Mouse (Mus musculus) CH12.LX (cell line): ENCODE data around the gene Ttll10. TPM values are rescaled to one million over a fixed set of nuclear protein-coding genes. Genes with fewer than 3 reads are reported as not detected.

Experiments used
- DNase-seq: peaks from one replicate; pipeline ENCODE4 v3.0.0-alpha.2; 2013; ENCODE audit errors: extremely low read depth
- H3K27ac ChIP-seq: 2 replicates; pipeline ENCODE4 v1.5.1; 2012; ENCODE audit warnings: low read depth, mild to moderate bottlenecking, control low read depth, moderate library complexity; ENCODE audit not compliant: insufficient read depth
- H3K27me3 ChIP-seq: replicated peaks from 2 replicates; pipeline ENCODE3; 2012; ENCODE audit warnings: inconsistent platforms
- H3K36me3 ChIP-seq, 2 experiments: replicated peaks in 1 of 2; 2 replicates each; pipeline versions ENCODE3 to v1.6.1; 2012; ENCODE audit warnings: inconsistent platforms in 1 of 2, low read length in 1 of 2, mild to moderate bottlenecking in 1 of 2, mixed read lengths in 1 of 2, moderate library complexity in 1 of 2; ENCODE audit not compliant: control insufficient read depth in 1 of 2, insufficient read depth in 1 of 2
- H3K4me1 ChIP-seq, 2 experiments: 2 replicates each; pipeline ENCODE4 v1.6.1; 2012; ENCODE audit warnings: inconsistent platforms in 1 of 2, moderate library complexity in 1 of 2; ENCODE audit not compliant: insufficient read depth in 2 of 2, control insufficient read depth in 1 of 2
- H3K4me2 ChIP-seq: 2 replicates; pipeline ENCODE4 v1.6.1; 2012; ENCODE audit warnings: low read depth, mild to moderate bottlenecking, control low read depth; ENCODE audit not compliant: poor library complexity, insufficient read depth, severe bottlenecking
- H3K4me3 ChIP-seq, 3 experiments: fragments of 150-350 bp in 1 of 3; sonication (generic) in 1 of 3; replicated peaks in 1 of 3; 2 replicates each; pipeline versions ENCODE3 to v1.5.1; 2011 to 2012; ENCODE audit warnings: low read depth in 2 of 3, low read length in 2 of 3, mild to moderate bottlenecking in 2 of 3, moderate library complexity in 2 of 3, control low read depth in 1 of 3, improper control_type of control experiment in 1 of 3, inconsistent platforms in 1 of 3, mixed read lengths in 1 of 3; ENCODE audit not compliant: poor library complexity in 1 of 3
- H3K79me2 ChIP-seq: replicated peaks from 2 replicates; pipeline ENCODE4 v1.6.1; 2012; ENCODE audit warnings: mild to moderate bottlenecking, moderate library complexity; ENCODE audit not compliant: control insufficient read depth, poor library complexity, insufficient read depth, severe bottlenecking; ENCODE audit errors: extremely low read depth
- H3K9ac ChIP-seq: 2 replicates; pipeline ENCODE4 v1.6.1; 2012; ENCODE audit warnings: low read depth, mild to moderate bottlenecking, control low read depth, moderate library complexity; ENCODE audit not compliant: insufficient read depth
- H3K9me3 ChIP-seq: replicated peaks from 2 replicates; pipeline ENCODE3; 2012; ENCODE audit warnings: low read length, inconsistent platforms, mixed read lengths
- BHLHE40 ChIP-seq: IDR thresholded peaks from 2 replicates; pipeline ENCODE4 v1.6.1; 2011; ENCODE audit warnings: mild to moderate bottlenecking, low read depth, low read length, improper control_type of control experiment
- CHD1 ChIP-seq: IDR thresholded peaks from 2 replicates; pipeline ENCODE4 v1.6.1; 2012; ENCODE audit warnings: low read depth, low read length, improper control_type of control experiment, inconsistent platforms
- CHD2 ChIP-seq: IDR thresholded peaks from 2 replicates; pipeline ENCODE4 v1.6.1; 2011; ENCODE audit warnings: low read length, improper control_type of control experiment
- CTCF ChIP-seq, 2 experiments: IDR thresholded peaks in 1 of 2; conservative IDR thresholded peaks in 1 of 2; 2 replicates each; pipeline ENCODE4 v1.5.1; 2011 to 2012; ENCODE audit warnings: low read depth in 2 of 2, low read length in 2 of 2, improper control_type of control experiment in 1 of 2, inconsistent platforms in 1 of 2, mild to moderate bottlenecking in 1 of 2, moderate library complexity in 1 of 2
- E2F4 ChIP-seq: IDR thresholded peaks from 2 replicates; pipeline ENCODE4 v1.6.1; 2011; ENCODE audit warnings: low read depth, low read length, improper control_type of control experiment; ENCODE audit not compliant: insufficient replicate concordance
- ELF1 ChIP-seq: IDR thresholded peaks from 2 replicates; pipeline ENCODE4 v1.6.1; 2014; ENCODE audit warnings: low read depth, mild to moderate bottlenecking, inconsistent platforms, low read length, improper control_type of control experiment
- EP300 ChIP-seq: IDR thresholded peaks from 2 replicates; pipeline ENCODE4 v1.6.1; 2011; ENCODE audit warnings: low read length, improper control_type of control experiment
- ETS1 ChIP-seq: conservative IDR thresholded peaks from 2 replicates; pipeline ENCODE4 v1.6.1; 2012; ENCODE audit warnings: low read depth, mild to moderate bottlenecking, inconsistent platforms, low read length, improper control_type of control experiment, moderate library complexity
- GABPA ChIP-seq: IDR thresholded peaks from 2 replicates; pipeline ENCODE4 v1.6.1; 2012; ENCODE audit warnings: low read depth, low read length, improper control_type of control experiment, inconsistent platforms; ENCODE audit not compliant: insufficient replicate concordance
- HCFC1 ChIP-seq: IDR thresholded peaks from 2 replicates; pipeline ENCODE4 v1.6.1; 2012; ENCODE audit warnings: low read depth, mild to moderate bottlenecking, inconsistent platforms, low read length, improper control_type of control experiment
- IRF4 ChIP-seq: IDR thresholded peaks from 2 replicates; pipeline ENCODE4 v1.6.1; 2014; ENCODE audit warnings: low read depth, mild to moderate bottlenecking, inconsistent platforms, low read length, improper control_type of control experiment
- JUND ChIP-seq: conservative IDR thresholded peaks from 2 replicates; pipeline ENCODE4 v1.6.1; 2011; ENCODE audit warnings: low read depth, low read length, improper control_type of control experiment
- KAT2A ChIP-seq: IDR thresholded peaks from 2 replicates; pipeline ENCODE4 v1.6.1; 2012; ENCODE audit warnings: low read length, improper control_type of control experiment, inconsistent platforms; ENCODE audit not compliant: insufficient replicate concordance
- MAX ChIP-seq: IDR thresholded peaks from 2 replicates; pipeline ENCODE4 v1.6.1; 2011; ENCODE audit warnings: low read length, improper control_type of control experiment
- MAZ ChIP-seq: IDR thresholded peaks from 2 replicates; pipeline ENCODE4 v1.6.1; 2012; ENCODE audit warnings: low read depth, mild to moderate bottlenecking, inconsistent platforms, low read length, improper control_type of control experiment, moderate library complexity
- MEF2A ChIP-seq: IDR thresholded peaks from 2 replicates; pipeline ENCODE4 v1.6.1; 2014; ENCODE audit warnings: low read depth, mild to moderate bottlenecking, inconsistent platforms, low read length, improper control_type of control experiment, borderline replicate concordance
- MXI1 ChIP-seq: IDR thresholded peaks from 2 replicates; pipeline ENCODE4 v1.6.1; 2011; ENCODE audit warnings: mild to moderate bottlenecking, low read depth, low read length, improper control_type of control experiment
- MYC ChIP-seq: IDR thresholded peaks from 2 replicates; pipeline ENCODE4 v1.6.1; 2011; ENCODE audit warnings: low read depth, mild to moderate bottlenecking, improper control_type of control experiment, low read length
- NRF1 ChIP-seq: IDR thresholded peaks from 2 replicates; pipeline ENCODE4 v1.6.1; 2014; ENCODE audit warnings: low read depth, mild to moderate bottlenecking, inconsistent platforms, low read length, improper control_type of control experiment, moderate library complexity
- PAX5 ChIP-seq: IDR thresholded peaks from 2 replicates; pipeline ENCODE4 v1.6.1; 2012; ENCODE audit warnings: low read length, inconsistent platforms, mixed read lengths
- POLR2A ChIP-seq: IDR thresholded peaks from 2 replicates; pipeline ENCODE4 v1.6.1; 2011; ENCODE audit warnings: low read depth, mild to moderate bottlenecking, improper control_type of control experiment, low read length
- POLR2AphosphoS2 ChIP-seq: IDR thresholded peaks from 2 replicates; pipeline ENCODE4 v1.6.1; 2011; ENCODE audit warnings: low read depth, low read length, improper control_type of control experiment
- RCOR1 ChIP-seq: conservative IDR thresholded peaks from 2 replicates; pipeline ENCODE4 v1.6.1; 2012; ENCODE audit warnings: low read depth, mild to moderate bottlenecking, inconsistent platforms, low read length, improper control_type of control experiment
- SIN3A ChIP-seq: IDR thresholded peaks from 2 replicates; pipeline ENCODE4 v1.6.1; 2012; ENCODE audit warnings: low read length, improper control_type of control experiment, inconsistent platforms
- SMC3 ChIP-seq: IDR thresholded peaks from 2 replicates; pipeline ENCODE4 v1.6.1; 2011; ENCODE audit warnings: low read depth, low read length, improper control_type of control experiment
- TBP ChIP-seq: conservative IDR thresholded peaks from 2 replicates; pipeline ENCODE4 v1.6.1; 2011; ENCODE audit warnings: low read depth, low read length, improper control_type of control experiment
- TCF12 ChIP-seq: IDR thresholded peaks from 2 replicates; pipeline ENCODE4 v1.6.1; 2014; ENCODE audit warnings: low read depth, mild to moderate bottlenecking, inconsistent platforms, low read length, improper control_type of control experiment
- UBTF ChIP-seq: IDR thresholded peaks from 2 replicates; pipeline ENCODE4 v1.6.1; 2012; ENCODE audit warnings: low read depth, mild to moderate bottlenecking, inconsistent platforms, low read length, improper control_type of control experiment, moderate library complexity
- USF2 ChIP-seq: conservative IDR thresholded peaks from 2 replicates; pipeline ENCODE4 v1.6.1; 2011; ENCODE audit warnings: low read depth, low read length, improper control_type of control experiment
- ZKSCAN1 ChIP-seq: IDR thresholded peaks from 2 replicates; pipeline ENCODE4 v1.6.1; 2012; ENCODE audit warnings: low read depth, inconsistent platforms, low read length, improper control_type of control experiment, borderline replicate concordance
- ZMIZ1 ChIP-seq: IDR thresholded peaks from 2 replicates; pipeline ENCODE4 v1.6.1; 2012; ENCODE audit warnings: low read depth, mild to moderate bottlenecking, inconsistent platforms, low read length, improper control_type of control experiment
- ZNF384 ChIP-seq: IDR thresholded peaks from 2 replicates; pipeline ENCODE4 v1.6.1; 2012; ENCODE audit warnings: low read depth, low read length, improper control_type of control experiment, inconsistent platforms
- dilution Hi-C: fragments of 300-500 bp; cut with MboI; formaldehyde crosslinking; loops from 2 replicates; pipeline ENCODE4 v1.14.3; 2020; ENCODE audit warnings: low sequenced_read_pairs; ENCODE audit not compliant: extremely low pct_unique_long_range_greater_than_20kb, extremely low pct_ligation_motif_present
- in situ Hi-C: fragments of 300-500 bp; cut with MboI; formaldehyde crosslinking; loops from 3 replicates; pipeline ENCODE4 v1.14.3; 2019; ENCODE audit warnings: low sequenced_read_pairs, low pct_ligation_motif_present, low pct_unique_long_range_greater_than_20kb, mixed read lengths
- polyA plus RNA-seq: library from polyadenylated mRNA; unstranded; fragments of >175 nt; gene quantifications from 2 replicates; pipeline ENCODE4 v1.2.1, GENCODE M21; 2012; ENCODE audit warnings: low read depth; ENCODE audit not compliant: insufficient read length
- total RNA-seq, 2 experiments: library from RNA; depleted of rRNA; stranded (reverse); fragments of 300-350 nt in 1 of 2; fragments of >200 nt in 1 of 2; gene quantifications; 2 replicates each; pipeline ENCODE4 v1.2.3; 2012 to 2014

Ttll10 gene
- total and polyA plus RNA-seq, 3 experiments = 0.04 TPM; not detected in 2

- Histone ChIP-seq H3K4me1 (peaks cover 27 to 62% of the 10 kb centered on the region in 2 experiments), H3K9me3 (no peaks in the 10 kb centered on the region), H3K27ac (no peak overlapping the region), H3K9ac (no peak overlapping the region), H3K36me3 (no peaks in the 10 kb centered on the region), H3K4me3 (no peak overlapping the region), H3K4me2 (no peak overlapping the region), H3K27me3 (no peaks in the 10 kb centered on the region), H3K79me2 (no peaks in the 10 kb centered on the region)
- dilution Hi-C loops = no loop called here
- DNase-seq = no peak
- TF ChIP-seq RCOR1 (no peak), HCFC1 (peak; percentile 57), CHD1 (no peak), ELF1 (peak; percentile 46), POLR2A (peak; percentile 40; the same call in 1 of the 2 replicates), TCF12 (peak; percentile 30; the same call in 1 of the 2 replicates), IRF4 (peak; percentile 60; the same call in 1 of the 2 replicates)
- in situ Hi-C loops = loop anchor here (10.0 kb wide), 1 partner anchor 135 kb away; the partner anchor contains the start of gene C1qtnf12
Measured at GRCm38 (mm10) chr4:156099427-156099826, 40.2 kb upstream of the Ttll10 start.

- H3K36me3 ChIP-seq = no peaks in the 10 kb centered on the region
- H3K4me2 ChIP-seq = peak overlapping the region; percentile 47
- H3K79me2 ChIP-seq = no peaks in the 10 kb centered on the region
- peak; percentile 65 for DNase-seq
- in situ Hi-C loops = loop anchor here (10.0 kb wide), 1 partner anchor 133 kb away; the partner anchor contains the start of gene C1qtnf12
- H3K27me3 ChIP-seq = no peaks in the 10 kb centered on the region
- H3K4me3 ChIP-seq = peak overlapping the region; percentile 15 to 45 (median 29)
- dilution Hi-C loops = no loop called here
- H3K4me1 ChIP-seq = peaks cover 27 to 62% of the 10 kb centered on the region in 2 experiments
- peak overlapping the region; percentile 14; the same call in 1 of the 2 replicates for H3K27ac ChIP-seq
- H3K9me3 ChIP-seq = no peaks in the 10 kb centered on the region
- peak overlapping the region; percentile 16; the same call in 1 of the 2 replicates for H3K9ac ChIP-seq
- no peak for TF ChIP-seq E2F4
- no peak for TF ChIP-seq ZNF384
- peak; percentile 58; the same call in 1 of the 2 replicates for TF ChIP-seq MYC
- TF ChIP-seq ZMIZ1 = no peak; the same call in 1 of the 2 replicates
- TF ChIP-seq TCF12 = peak; percentile 78
- no peak for TF ChIP-seq CHD2
- TF ChIP-seq USF2 = no peak
- TF ChIP-seq EP300 = no peak
- peak; percentile 78 for TF ChIP-seq MAX
- TF ChIP-seq UBTF = no peak
- TF ChIP-seq RCOR1 = no peak
- peak; percentile 82; the same call in 1 of the 2 replicates for TF ChIP-seq MXI1
- no peak for TF ChIP-seq CHD1
- no peak for TF ChIP-seq PAX5
- TF ChIP-seq SIN3A = no peak
- no peak for TF ChIP-seq MEF2A
- no peak for TF ChIP-seq GABPA
- TF ChIP-seq SMC3 = no peak
- TF ChIP-seq TBP = peak; percentile 66; the same call in 1 of the 2 replicates
- TF ChIP-seq POLR2AphosphoS2 = no peak
- no peak for TF ChIP-seq HCFC1
- peak; percentile 87 for TF ChIP-seq BHLHE40
- no peak for TF ChIP-seq KAT2A
- no peak for TF ChIP-seq CTCF (conservative IDR thresholded peaks at IDR 0.05 in 1 of 2, IDR thresholded peaks at IDR 0.05 in 1 of 2; ENCODE audit: low read depth in 2 of 2, low read length in 2 of 2)
- TF ChIP-seq NRF1 = no peak
- TF ChIP-seq ETS1 = peak; percentile 86
- TF ChIP-seq JUND = no peak
- TF ChIP-seq ZKSCAN1 = no peak
- no peak for TF ChIP-seq MAZ
Measured at GRCm38 (mm10) chr4:156097770-156098366, 38.7 kb upstream of the Ttll10 start.
